Mouse (Mus musculus) ES-E14 (cell line): Measurements from ENCODE around the gene Ces1e. TPM values are rescaled to one million over a fixed set of nuclear protein-coding genes. Genes with fewer than 3 reads are reported as not detected.

ENCODE experiments used
- DNase-seq: peaks from one replicate; pipeline ENCODE4 v3.0.0-alpha.2; 2013; ENCODE audit warnings: low read depth, low spot score
- H3K27ac ChIP-seq: 2 replicates; pipeline ENCODE4 v1.5.1; 2012; ENCODE audit warnings: low read depth, mild to moderate bottlenecking, low read length, moderate library complexity, mixed read lengths; ENCODE audit not compliant: poor library complexity, insufficient read depth, severe bottlenecking
- H3K36me3 ChIP-seq: 2 replicates; pipeline ENCODE4 v1.6.1; 2012; ENCODE audit warnings: mild to moderate bottlenecking, low read length, moderate library complexity, mixed read lengths; ENCODE audit not compliant: control insufficient read depth, poor library complexity, insufficient read depth, severe bottlenecking
- H3K4me1 ChIP-seq, 2 experiments: fragments of 150-350 bp in 1 of 2; sonication (generic) in 1 of 2; 2 replicates each; pipeline ENCODE4 v1.6.1; 2012; ENCODE audit warnings: low read length in 2 of 2, mild to moderate bottlenecking in 1 of 2, mixed read lengths in 1 of 2; ENCODE audit not compliant: control insufficient read depth in 2 of 2, insufficient read depth in 2 of 2, poor library complexity in 1 of 2
- H3K4me3 ChIP-seq, 2 experiments: fragments of 150-350 bp in 1 of 2; sonication (generic) in 1 of 2; 2 replicates each; pipeline ENCODE4 v1.5.1; 2012; ENCODE audit warnings: low read length in 2 of 2, low read depth in 1 of 2, mild to moderate bottlenecking in 1 of 2, mixed read lengths in 1 of 2; ENCODE audit not compliant: insufficient read depth in 1 of 2, poor library complexity in 1 of 2, severe bottlenecking in 1 of 2
- H3K9ac ChIP-seq: 2 replicates; pipeline ENCODE4 v1.6.1; 2012; ENCODE audit warnings: low read depth, mild to moderate bottlenecking, low read length, mixed read lengths; ENCODE audit not compliant: poor library complexity, insufficient read depth, severe bottlenecking
- H3K9me3 ChIP-seq: fragments of 150-350 bp; sonication (generic); 2 replicates; pipeline ENCODE4 v1.6.1; 2012; ENCODE audit warnings: low read depth, mild to moderate bottlenecking, low read length; ENCODE audit not compliant: control insufficient read depth, insufficient read depth
- CHD2 ChIP-seq: IDR thresholded peaks from 2 replicates; pipeline ENCODE4 v1.6.1; 2014; ENCODE audit warnings: mild to moderate bottlenecking, low read depth, low read length, inconsistent platforms
- HCFC1 ChIP-seq: IDR thresholded peaks from 2 replicates; pipeline ENCODE4 v1.6.1; 2012; ENCODE audit warnings: low read length, inconsistent platforms, borderline replicate concordance; ENCODE audit not compliant: insufficient read depth
- MAFK ChIP-seq: IDR thresholded peaks from 2 replicates; pipeline ENCODE4 v1.6.1; 2014; ENCODE audit warnings: mild to moderate bottlenecking, low read depth, low read length, inconsistent platforms; ENCODE audit not compliant: insufficient read depth
- ZC3H11A ChIP-seq: IDR thresholded peaks from 2 replicates; pipeline ENCODE4 v1.6.1; 2012; ENCODE audit warnings: low read depth, mild to moderate bottlenecking, inconsistent platforms, low read length, borderline replicate concordance
- ZNF384 ChIP-seq: IDR thresholded peaks from 2 replicates; pipeline ENCODE4 v1.6.1; 2012; ENCODE audit warnings: low read depth, low read length, inconsistent platforms
- in situ Hi-C, 2 experiments: fragments of 600-800 bp; cut with MboI; formaldehyde crosslinking; loops; one replicate each; pipeline ENCODE4 v1.15.1; 2025; ENCODE audit warnings: low sequenced_read_pairs in 2 of 2, inconsistent platforms in 1 of 2; ENCODE audit not compliant: unreplicated experiment in 2 of 2
- total RNA-seq: library from RNA; depleted of rRNA; stranded (reverse); fragments of 300-350 nt; gene quantifications from 2 replicates; pipeline ENCODE4 v1.2.3, GENCODE M21; 2012

The Ces1e gene
- total RNA-seq, 1 experiment = not detected

DNA sequence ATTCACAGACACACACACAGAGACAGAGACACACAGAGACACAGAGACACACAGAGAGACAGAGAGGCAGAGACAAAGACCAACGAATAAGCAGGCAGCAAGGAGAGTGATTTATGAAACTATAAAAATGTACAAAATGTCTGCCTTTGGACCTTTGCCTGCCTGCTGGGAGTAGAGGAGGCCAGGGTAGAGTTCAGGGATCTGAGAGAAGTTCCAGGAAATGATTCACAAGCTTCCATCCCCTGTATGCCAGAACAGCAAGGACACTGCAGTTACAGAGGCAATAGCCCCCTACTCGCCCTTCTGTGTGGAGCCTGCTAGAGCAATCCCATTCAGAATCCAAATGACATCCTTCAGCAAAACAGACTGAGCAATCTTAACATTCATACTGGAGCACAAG lies 32.0 kb upstream of the Ces1e start:
- no peak for TF ChIP-seq HCFC1
- TF ChIP-seq CHD2 = no peak
- no peak for TF ChIP-seq ZNF384
- no peak for TF ChIP-seq ZC3H11A
- TF ChIP-seq MAFK = no peak
- in situ Hi-C loops = no loop called here
- no peak overlapping the region for H3K4me3 ChIP-seq
- H3K4me1 ChIP-seq = no peaks in the 10 kb centered on the region
- DNase-seq = no peak
- no peaks in the 10 kb centered on the region for H3K9me3 ChIP-seq
- no peak overlapping the region for H3K9ac ChIP-seq
- no peaks in the 10 kb centered on the region for H3K36me3 ChIP-seq
- H3K27ac ChIP-seq = no peak overlapping the region

DNA sequence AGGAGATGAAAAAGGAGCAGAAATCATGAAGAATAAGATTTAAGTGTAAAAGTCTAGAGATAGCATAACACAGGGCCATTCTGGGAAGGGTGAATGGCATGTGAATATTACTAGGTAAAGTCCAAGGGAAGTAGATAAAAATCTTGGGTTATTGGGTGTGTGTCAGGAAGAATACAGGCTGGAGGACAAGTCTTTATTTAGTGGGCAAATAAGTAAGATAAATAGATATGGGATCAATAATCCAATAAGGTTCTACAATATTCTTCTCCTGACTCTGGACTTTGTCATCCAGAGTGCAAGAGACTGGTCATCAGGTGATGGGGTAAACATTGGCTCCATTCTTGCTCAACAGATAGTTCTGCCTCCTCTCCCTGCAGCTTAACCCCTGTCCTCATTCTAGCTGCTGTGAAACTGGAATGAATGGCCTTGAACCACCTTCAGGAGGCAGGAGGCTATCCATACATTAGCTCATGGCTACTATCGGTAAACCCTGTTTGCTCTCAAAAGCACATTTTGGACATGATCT lies 23.0 kb upstream of the Ces1e start:
- in situ Hi-C loops = no loop called here
- no peak overlapping the region for H3K9ac ChIP-seq
- H3K36me3 ChIP-seq = no peaks in the 10 kb centered on the region
- no peak overlapping the region for H3K4me3 ChIP-seq
- no peaks in the 10 kb centered on the region for H3K4me1 ChIP-seq
- no peak overlapping the region for H3K27ac ChIP-seq
- no peaks in the 10 kb centered on the region for H3K9me3 ChIP-seq
- TF ChIP-seq ZNF384 = no peak
- TF ChIP-seq HCFC1 = no peak
- TF ChIP-seq CHD2 = no peak
- no peak for TF ChIP-seq MAFK
- no peak for DNase-seq

DNA sequence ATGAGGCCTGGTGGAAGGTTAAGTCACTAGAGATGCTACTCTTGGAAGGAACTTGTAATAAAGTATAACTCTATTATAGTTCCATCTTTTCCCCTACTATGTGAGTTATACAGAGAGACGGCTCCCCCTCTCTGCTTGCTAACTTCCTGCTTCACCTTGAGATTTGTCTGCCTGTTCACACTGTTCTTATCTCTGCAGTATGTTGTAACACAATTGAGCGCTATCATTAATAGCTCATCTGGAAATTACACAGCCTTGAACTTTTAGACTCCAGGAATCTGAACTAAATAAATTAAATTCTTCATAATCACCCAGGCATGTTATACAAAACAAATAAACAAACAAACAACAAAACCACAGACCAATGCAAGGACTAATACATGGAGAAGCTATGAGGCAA lies 16.6 kb upstream of the Ces1e start:
- TF ChIP-seq CHD2 = no peak
- no peak overlapping the region for H3K27ac ChIP-seq
- no peak overlapping the region for H3K9ac ChIP-seq
- H3K4me3 ChIP-seq = no peak overlapping the region
- DNase-seq = no peak
- in situ Hi-C loops = no loop called here
- no peaks in the 10 kb centered on the region for H3K4me1 ChIP-seq
- no peaks in the 10 kb centered on the region for H3K36me3 ChIP-seq
- H3K9me3 ChIP-seq = no peaks in the 10 kb centered on the region

DNA sequence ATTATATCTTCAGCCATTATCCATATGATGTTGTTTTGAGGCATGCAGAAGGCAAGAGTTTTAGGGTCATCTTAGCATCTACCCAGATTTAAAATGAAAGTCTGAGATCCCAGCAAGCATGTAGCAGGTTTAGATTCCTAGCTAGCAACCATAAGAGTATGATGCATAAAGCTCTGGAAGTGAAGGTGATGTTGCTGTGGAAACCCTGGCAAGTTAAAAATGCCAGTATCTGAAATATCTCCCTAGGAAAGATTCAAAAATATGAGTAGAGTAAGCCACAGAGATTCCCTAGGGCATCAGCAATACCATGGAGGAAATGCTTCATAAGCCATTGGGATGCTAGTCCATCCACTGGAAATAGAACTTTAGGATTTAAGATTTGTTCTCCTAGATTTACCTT lies 10.5 kb upstream of the Ces1e start:
- TF ChIP-seq ZC3H11A = no peak
- no peak for TF ChIP-seq ZNF384
- no peak for TF ChIP-seq MAFK
- no peak for TF ChIP-seq HCFC1
- no peak for TF ChIP-seq CHD2
- in situ Hi-C loops = no loop called here
- Histone ChIP-seq H3K9ac (no peak overlapping the region), H3K4me3 (no peak overlapping the region), H3K4me1 (no peaks in the 10 kb centered on the region), H3K9me3 (no peaks in the 10 kb centered on the region), H3K36me3 (no peaks in the 10 kb centered on the region), H3K27ac (no peak overlapping the region)
- DNase-seq = no peak

DNA sequence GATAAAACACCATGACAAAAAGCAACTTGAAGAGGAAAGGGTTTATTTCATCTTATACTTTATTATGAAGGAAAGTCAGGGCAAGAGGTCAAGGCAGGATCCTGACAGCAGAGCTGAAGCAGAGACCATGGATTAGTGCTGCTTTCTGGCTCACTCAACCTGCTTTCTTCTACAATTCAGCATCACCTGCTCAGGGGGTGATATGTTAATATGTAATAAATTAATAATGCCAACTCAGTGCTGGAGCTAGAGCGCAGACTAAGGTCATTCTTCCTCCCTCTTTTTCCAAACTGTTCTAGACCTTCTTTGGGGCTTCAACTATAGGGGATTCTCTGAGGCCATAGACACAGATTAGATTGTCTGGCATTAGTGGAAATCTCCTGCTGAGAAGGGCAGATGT lies 6.3 kb upstream of the Ces1e start:
- H3K36me3 ChIP-seq = no peaks in the 10 kb centered on the region
- no peaks in the 10 kb centered on the region for H3K4me1 ChIP-seq
- in situ Hi-C loops = no loop called here
- no peaks in the 10 kb centered on the region for H3K9me3 ChIP-seq
- no peak overlapping the region for H3K4me3 ChIP-seq
- no peak for DNase-seq
- no peak overlapping the region for H3K27ac ChIP-seq
- H3K9ac ChIP-seq = no peak overlapping the region
- TF ChIP-seq ZC3H11A (no peak), HCFC1 (no peak), MAFK (no peak), ZNF384 (no peak), CHD2 (no peak)
